Mouse (Mus musculus) embryonic facial prominence, embryonic 11.5 days (tissue): ENCODE results near the gene Sash3. TPM values are rescaled to one million over a fixed set of nuclear protein-coding genes. Genes with fewer than 3 reads are reported as not detected.

Source experiments
- ATAC-seq: fragments of 200-750 bp; cut with Nextera tagmentation; replicated peaks from 2 replicates; pipeline ENCODE4 v1.8.0; 2017; ENCODE audit warnings: low read depth; ENCODE audit not compliant: insufficient number of reproducible peaks, low FRiP score, low TSS enrichment
- DNase-seq: peaks from one replicate; pipeline ENCODE4 v3.0.0-alpha.2; 2015; ENCODE audit warnings: low spot score
- H3K27ac ChIP-seq: fragments of 300-500 bp; sonication (generic); replicated peaks from 2 replicates; pipeline ENCODE4 v1.5.1; 2014; ENCODE audit warnings: mild to moderate bottlenecking, low read depth, low read length, control low read depth
- H3K27me3 ChIP-seq: fragments of 300-500 bp; sonication (generic); 2 replicates; pipeline ENCODE4 v1.6.1; 2014; ENCODE audit warnings: mild to moderate bottlenecking, low read length, moderate library complexity, mixed read lengths; ENCODE audit not compliant: control insufficient read depth, insufficient read depth
- H3K36me3 ChIP-seq: fragments of 300-500 bp; sonication (generic); replicated peaks from 2 replicates; pipeline ENCODE4 v1.6.1; 2014; ENCODE audit warnings: low read depth, mild to moderate bottlenecking, low read length, moderate library complexity, mixed read lengths; ENCODE audit not compliant: control insufficient read depth, insufficient read depth
- H3K4me1 ChIP-seq: fragments of 300-500 bp; sonication (generic); 2 replicates; pipeline ENCODE4 v1.6.1; 2014; ENCODE audit warnings: low read length, mixed read lengths; ENCODE audit not compliant: control insufficient read depth, insufficient read depth
- H3K4me2 ChIP-seq: fragments of 300-500 bp; sonication (generic); 2 replicates; pipeline ENCODE4 v1.6.1; 2014; ENCODE audit warnings: low read depth, mild to moderate bottlenecking, control low read depth, low read length, moderate library complexity
- H3K4me3 ChIP-seq: fragments of 300-500 bp; sonication (generic); 2 replicates; pipeline ENCODE4 v1.5.1; 2014; ENCODE audit warnings: low read depth, low read length, control low read depth
- H3K9ac ChIP-seq: fragments of 300-500 bp; sonication (generic); replicated peaks from 2 replicates; pipeline ENCODE4 v1.6.1; 2014; ENCODE audit warnings: mild to moderate bottlenecking, control low read depth, low read length
- H3K9me3 ChIP-seq: fragments of 300-500 bp; sonication (generic); replicated peaks from 2 replicates; pipeline ENCODE4 v1.6.1; 2016; ENCODE audit warnings: mild to moderate bottlenecking, low read length, inconsistent platforms, mixed read lengths; ENCODE audit not compliant: control insufficient read depth
- WGBS: fragments of 180-500 bp; shearing (Covaris S2); extraction: QIAGEN DNeasy Blood & Tissue Kit; methylation state at CpG from one replicate; pipeline ENCODE4 v1.1.7; 2014; 5-methylcytosine and 5-hydroxymethylcytosine counted together
- polyA plus RNA-seq: library from polyadenylated mRNA; unstranded; fragments of >200 nt; fragmentation: Nextera tagmentation; extraction: Ambion mirVana; gene quantifications from 2 replicates; pipeline ENCODE4 v1.2.1, GENCODE M21; 2014

Gene Sash3
- polyA plus RNA-seq, 1 experiment from 2014 or later = 1.5 TPM

GRCm38 (mm10) chrX:48169892-48170291 is 23.7 kb downstream of the Sash3 start:
- Histone ChIP-seq H3K27me3 (no peaks in the 10 kb centered on the region), H3K27ac (no peak overlapping the region), H3K4me1 (no peaks in the 10 kb centered on the region), H3K9me3 (no peaks in the 10 kb centered on the region), H3K4me2 (no peak overlapping the region), H3K9ac (no peak overlapping the region), H3K4me3 (no peak overlapping the region), H3K36me3 (no peaks in the 10 kb centered on the region)
- WGBS = 50% methylated on average over 1 of the region's 1 CpGs
- DNase-seq (peak; percentile 18), ATAC-seq (no peak; the same call in 1 of the 2 replicates)

- H3K9ac ChIP-seq = no peak overlapping the region
- WGBS = 60% methylated on average over 1 of the region's 1 CpGs
Measured at GRCm38 (mm10) chrX:48170368-48170767, 24.1 kb downstream of the Sash3 start.

GRCm38 (mm10) chrX:48181844-48182243 is 35.6 kb downstream of the Sash3 start:
- Histone ChIP-seq H3K4me1 (no peaks in the 10 kb centered on the region), H3K4me2 (no peak overlapping the region), H3K27ac (no peak overlapping the region), H3K9me3 (no peaks in the 10 kb centered on the region), H3K27me3 (no peaks in the 10 kb centered on the region), H3K4me3 (no peak overlapping the region), H3K9ac (no peak overlapping the region), H3K36me3 (no peaks in the 10 kb centered on the region)
- WGBS = 74% methylated on average over 6 of the region's 6 CpGs
- ATAC-seq (no peak), DNase-seq (no peak)

More at GRCm38 (mm10) chrX:48170368-48170767, 24.1 kb downstream of the Sash3 start:
- Histone ChIP-seq H3K27me3 (no peaks in the 10 kb centered on the region), H3K4me2 (no peak overlapping the region), H3K36me3 (no peaks in the 10 kb centered on the region), H3K4me1 (no peaks in the 10 kb centered on the region), H3K9me3 (no peaks in the 10 kb centered on the region), H3K4me3 (no peak overlapping the region), H3K27ac (no peak overlapping the region)
- no peak for ATAC-seq
- DNase-seq = no peak

GRCm38 (mm10) chrX:48184703-48185102 is 38.5 kb downstream of the Sash3 start:
- Histone ChIP-seq H3K4me3 (no peak overlapping the region), H3K4me2 (no peak overlapping the region), H3K9ac (no peak overlapping the region), H3K36me3 (no peaks in the 10 kb centered on the region), H3K9me3 (no peaks in the 10 kb centered on the region), H3K27ac (no peak overlapping the region), H3K4me1 (no peaks in the 10 kb centered on the region), H3K27me3 (no peaks in the 10 kb centered on the region)
- DNase-seq = no peak
- 80% methylated on average over 3 of the region's 3 CpGs for WGBS
- ATAC-seq = no peak

GRCm38 (mm10) chrX:48191261-48191660 is 45.0 kb downstream of the Sash3 start:
- Histone ChIP-seq H3K36me3 (no peaks in the 10 kb centered on the region), H3K4me1 (no peaks in the 10 kb centered on the region), H3K9ac (no peak overlapping the region), H3K4me2 (no peak overlapping the region), H3K9me3 (no peaks in the 10 kb centered on the region), H3K27me3 (no peaks in the 10 kb centered on the region), H3K4me3 (no peak overlapping the region), H3K27ac (no peak overlapping the region)
- 89% methylated on average over 6 of the region's 6 CpGs for WGBS
- ATAC-seq = no peak
- DNase-seq = no peak

- Histone ChIP-seq H3K9ac (no peak overlapping the region), H3K4me3 (no peak overlapping the region), H3K9me3 (no peaks in the 10 kb centered on the region), H3K27me3 (no peaks in the 10 kb centered on the region), H3K4me1 (no peaks in the 10 kb centered on the region), H3K27ac (no peak overlapping the region), H3K4me2 (no peak overlapping the region), H3K36me3 (no peaks in the 10 kb centered on the region)
- 74% methylated on average over 14 of the region's 14 CpGs for WGBS
- ATAC-seq (no peak), DNase-seq (no peak)
Measured at GRCm38 (mm10) chrX:48193235-48194152, 47.3 kb downstream of the Sash3 start.

- DNase-seq (no peak), ATAC-seq (no peak)
- no peak overlapping the region for H3K9ac ChIP-seq
- H3K4me2 ChIP-seq = no peak overlapping the region
- no peak overlapping the region for H3K4me3 ChIP-seq
- no peak overlapping the region for H3K27ac ChIP-seq
- H3K9me3 ChIP-seq = no peaks in the 10 kb centered on the region
- H3K4me1 ChIP-seq = no peaks in the 10 kb centered on the region
- H3K27me3 ChIP-seq = no peaks in the 10 kb centered on the region
- no peaks in the 10 kb centered on the region for H3K36me3 ChIP-seq
- 74% methylated on average over 3 of the region's 3 CpGs for WGBS
Measured at GRCm38 (mm10) chrX:48197856-48198255, 51.6 kb downstream of the Sash3 start.

GRCm38 (mm10) chrX:48199026-48199425 is 52.8 kb downstream of the Sash3 start:
- 96% methylated on average over 2 of the region's 2 CpGs for WGBS
- H3K27ac ChIP-seq = no peak overlapping the region
- no peak overlapping the region for H3K4me3 ChIP-seq
- H3K4me1 ChIP-seq = no peaks in the 10 kb centered on the region
- H3K36me3 ChIP-seq = no peaks in the 10 kb centered on the region
- ATAC-seq (no peak), DNase-seq (no peak)
- H3K9me3 ChIP-seq = no peaks in the 10 kb centered on the region
- H3K4me2 ChIP-seq = no peak overlapping the region
- no peak overlapping the region for H3K9ac ChIP-seq
- no peaks in the 10 kb centered on the region for H3K27me3 ChIP-seq
